9 mouse cellular contexts compared by ENCODE assay signal in genomic region chr6:144045503-144045902, GRCm38 (mm10).
A peak's percentile ranks its signal among the peaks of the same experiment; 100 is the strongest.
DNase-seq lines count a peak whose midpoint lies in the region; ATAC-seq lines count a peak whose summit lies in the region.
"Had no signal": no experiment of that assay in that cellular context is flagged by ENCODE, and none has a peak within 500 bp of the region (broad histone marks: within the 10 kb centered on the region; RNA-seq: fewer than 3 reads in every experiment).

No protein-coding gene starts in this region.

- H3K4me3 ChIP-seq in neural tube, embryonic 13.5 days, result no peak overlapping the region
- H3K4me3 ChIP-seq in limb, embryonic 12.5 days (replicated peaks), result no peak overlapping the region
- H3K4me3 ChIP-seq: erythroblast, embryonic 14.5 days had no signal

- H3K9ac ChIP-seq in neural tube, embryonic 13.5 days, result peak overlapping the region; percentile 38
- H3K9ac ChIP-seq in limb, embryonic 12.5 days (replicated peaks), result no peak overlapping the region

- no peak for DNase-seq in neural tube, embryonic 10.5 days (ENCODE audit: extremely low spot score, low spot score)
- peak; percentile 28 for DNase-seq in fibroblast of lung, adult 2 months (ENCODE audit: low read depth)
- DNase-seq in retina, embryonic 14.5 days (ENCODE audit: low spot score), result peak; percentile 16
- DNase-seq in adrenal gland, postnatal 10 days, result no peak
- DNase-seq in kidney, adult 9 months, result no peak
- DNase-seq in thymus, postnatal 0 days (ENCODE audit: low spot score), result no peak

- peak overlapping the region; percentile 76 for H3K27ac ChIP-seq in neural tube, embryonic 13.5 days (replicated peaks)
- peak overlapping the region; percentile 50; the same call in 1 of the 2 replicates for H3K27ac ChIP-seq in limb, embryonic 12.5 days

- no peaks in the 10 kb centered on the region for H3K9me3 ChIP-seq in neural tube, embryonic 13.5 days
- no peaks in the 10 kb centered on the region for H3K9me3 ChIP-seq in limb, embryonic 12.5 days

- ATAC-seq in neural tube, embryonic 13.5 days (ENCODE audit: low read depth), result peak; percentile 36; the same call in 1 of the 2 replicates
- ATAC-seq in limb, embryonic 12.5 days (ENCODE audit: insufficient number of reproducible peaks, insufficient read depth, low FRiP score, low TSS enrichment, low read depth), result no peak

- H3K4me2 ChIP-seq in neural tube, embryonic 13.5 days, result no peak overlapping the region; the same call in 1 of the 2 replicates
- H3K4me2 ChIP-seq in limb, embryonic 12.5 days, result no peak overlapping the region

- no peaks in the 10 kb centered on the region for H3K27me3 ChIP-seq in neural tube, embryonic 13.5 days
- H3K27me3 ChIP-seq in limb, embryonic 12.5 days, result no peaks in the 10 kb centered on the region

- WGBS in neural tube, embryonic 13.5 days, result 33% methylated on average over 9 of the region's 9 CpGs
- 74% methylated on average over 9 of the region's 9 CpGs for WGBS in limb, embryonic 12.5 days

- peaks cover 39% of the 10 kb centered on the region for H3K4me1 ChIP-seq in neural tube, embryonic 13.5 days (replicated peaks)
- peaks cover 46% of the 10 kb centered on the region for H3K4me1 ChIP-seq in limb, embryonic 12.5 days (replicated peaks)

- H3K36me3 ChIP-seq in neural tube, embryonic 13.5 days, result no peaks in the 10 kb centered on the region
- H3K36me3 ChIP-seq in limb, embryonic 12.5 days, result peaks cover 2% of the 10 kb centered on the region; the same call in 1 of the 2 replicates

Comparison
In these comparisons a context has a peak if more than half of its experiments do, and no peak if none do; other contexts are left out.
1. DNase-seq: peak in fibroblast of lung, adult 2 months (single experiment) and retina, embryonic 14.5 days (single experiment); none in neural tube, embryonic 10.5 days (single experiment), adrenal gland, postnatal 10 days (single experiment), kidney, adult 9 months (single experiment) and thymus, postnatal 0 days (single experiment).